Mouse (Mus musculus): ENCODE measurements around the gene Sphk1.
"Not testable (repeated sequence)": the region's sequence is repeated elsewhere in the genome, so short reads cannot be mapped to it uniquely, and the experiment has no call there.

Sphk1 gene

GRCm38 (mm10) chr11:116530187-116531147 is at the start of gene Sphk1:
TSS of gene Sphk1 (plus strand) at chr11:116530925.
- DNase-seq = no peak

- DNase-seq = no peak
Measured at GRCm38 (mm10) chr11:116480975-116481374, 49.8 kb upstream of the Sphk1 start.

GRCm38 (mm10) chr11:116481776-116482175 is 48.9 kb upstream of the Sphk1 start:
- no peak for DNase-seq

GRCm38 (mm10) chr11:116484261-116484660 is 46.5 kb upstream of the Sphk1 start:
- DNase-seq = no peak

- DNase-seq = no peak
Measured at GRCm38 (mm10) chr11:116488207-116488606, 42.5 kb upstream of the Sphk1 start.

- no peak for DNase-seq
Measured at GRCm38 (mm10) chr11:116488693-116489375, 41.9 kb upstream of the Sphk1 start.

- DNase-seq = no peak
Measured at GRCm38 (mm10) chr11:116489771-116490231, 40.9 kb upstream of the Sphk1 start.

- peak; percentile 87 for DNase-seq
Measured at GRCm38 (mm10) chr11:116490232-116491107, 40.3 kb upstream of the Sphk1 start.

GRCm38 (mm10) chr11:116491338-116491737 is 39.4 kb upstream of the Sphk1 start:
- DNase-seq = no peak

- not testable (repeated sequence) for DNase-seq
Measured at GRCm38 (mm10) chr11:116492507-116492906, 38.2 kb upstream of the Sphk1 start.

GRCm38 (mm10) chr11:116493191-116493590 is 37.5 kb upstream of the Sphk1 start:
- DNase-seq = no peak

GRCm38 (mm10) chr11:116493795-116494252 is 36.9 kb upstream of the Sphk1 start, which contains the start of gene Prpsap1:
TSS of gene Prpsap1 (minus strand) at chr11:116494202.
- DNase-seq = no peak

GRCm38 (mm10) chr11:116494474-116495174 is 36.1 kb upstream of the Sphk1 start:
- DNase-seq = peak; percentile 28

GRCm38 (mm10) chr11:116497313-116497712 is 33.4 kb upstream of the Sphk1 start:
- no peak for DNase-seq

GRCm38 (mm10) chr11:116498596-116498995 is 32.1 kb upstream of the Sphk1 start:
- DNase-seq = no peak

GRCm38 (mm10) chr11:116499018-116499417 is 31.7 kb upstream of the Sphk1 start:
- no peak for DNase-seq

GRCm38 (mm10) chr11:116501005-116501746 is 29.5 kb upstream of the Sphk1 start:
- DNase-seq = peak; percentile 29

GRCm38 (mm10) chr11:116504516-116504915 is 26.2 kb upstream of the Sphk1 start:
- no peak for DNase-seq

- DNase-seq = no peak
Measured at GRCm38 (mm10) chr11:116505573-116505972, 25.2 kb upstream of the Sphk1 start.

- no peak for DNase-seq
Measured at GRCm38 (mm10) chr11:116506151-116506875, 24.4 kb upstream of the Sphk1 start.
